Mouse (Mus musculus): ENCODE measurements around the gene Odf3b.

The Odf3b gene

DNA sequence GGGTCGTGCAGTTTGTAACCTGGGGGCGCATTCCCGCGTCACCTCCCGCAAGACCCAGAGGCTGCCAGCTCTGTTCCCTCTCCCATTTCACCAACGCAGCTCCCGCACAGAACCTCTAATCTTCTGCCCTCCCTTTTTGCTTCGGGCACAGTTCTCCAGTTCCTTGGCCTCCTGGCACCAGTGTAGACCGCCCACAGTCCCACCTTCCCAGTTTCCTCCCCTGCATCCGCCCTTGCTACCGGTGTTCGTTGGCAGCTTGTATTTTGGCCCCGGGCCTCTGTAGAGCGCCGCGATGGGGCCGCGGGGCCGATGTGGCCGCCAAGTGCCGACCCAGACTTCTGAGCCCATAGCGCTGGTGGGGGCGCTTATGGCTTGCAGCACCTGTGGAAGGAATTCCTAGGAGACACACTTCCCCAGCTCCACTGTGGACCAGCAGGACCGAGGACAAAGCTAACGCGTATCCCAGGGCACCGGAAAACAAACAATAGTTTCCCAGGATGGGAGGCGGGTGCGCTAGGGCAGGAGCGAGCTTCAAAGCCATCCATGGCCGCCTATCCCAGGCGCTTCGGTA is at the start of gene Odf3b:
Odf3b (minus strand) TSS at position 452 of the 571 bp plus-strand sequence.
- DNase-seq (ENCODE audit: low spot score in 2 of 2) = no peak

DNA sequence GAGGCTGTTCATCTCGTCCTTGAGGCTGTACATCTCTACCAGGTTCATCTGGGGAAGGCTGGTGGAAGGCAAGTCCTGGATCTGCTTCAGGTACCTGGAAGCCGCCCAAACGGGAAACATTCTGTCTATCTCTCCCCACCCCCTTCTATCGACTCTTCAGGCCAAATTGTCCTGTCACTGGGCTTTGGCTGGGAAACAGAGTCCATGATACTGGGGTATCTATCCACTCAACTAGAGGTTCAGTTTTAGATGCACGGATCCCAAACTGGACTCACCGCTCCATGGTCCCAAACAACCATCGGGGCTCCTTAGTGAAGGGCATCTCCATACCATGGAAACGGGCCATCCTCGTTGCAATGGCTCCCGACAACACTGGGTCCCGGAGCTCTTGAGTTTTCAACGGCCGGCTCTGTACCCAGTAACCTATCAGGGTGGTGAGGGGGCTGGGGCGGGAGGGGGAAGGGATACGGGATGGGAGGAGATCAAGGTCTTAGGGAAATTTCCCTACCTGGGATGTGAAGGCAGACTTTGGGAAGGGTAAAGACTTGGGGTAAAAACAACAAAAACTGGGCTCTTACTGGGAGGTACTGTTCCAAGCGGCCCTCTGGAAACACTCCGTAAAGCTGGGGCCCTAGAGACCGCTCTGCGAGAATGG is 49.2 kb upstream of the Odf3b start:
- DNase-seq (ENCODE audit: low spot score in 2 of 2) = no peak

DNA sequence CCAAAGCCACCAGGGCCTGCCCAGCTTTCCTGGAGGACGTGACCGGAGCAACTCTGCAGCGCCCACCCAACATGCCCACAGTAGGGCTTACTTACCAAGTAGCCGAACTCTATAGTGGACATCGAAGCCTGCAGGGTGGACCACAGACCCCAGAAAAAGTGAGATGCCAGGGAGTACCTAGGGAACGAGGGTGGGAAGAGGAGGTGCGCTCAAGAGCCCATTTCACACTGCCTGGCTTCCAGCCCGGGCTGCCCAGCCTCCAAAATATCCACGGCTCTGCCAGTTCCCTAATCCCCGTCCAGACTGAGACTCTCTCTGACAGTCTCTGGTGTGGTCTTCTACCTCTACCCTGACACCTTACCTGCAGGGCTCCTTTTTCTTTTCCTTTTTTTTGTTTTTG is 47.6 kb upstream of the Odf3b start:
- no peak for DNase-seq (ENCODE audit: low spot score in 2 of 2)

DNA sequence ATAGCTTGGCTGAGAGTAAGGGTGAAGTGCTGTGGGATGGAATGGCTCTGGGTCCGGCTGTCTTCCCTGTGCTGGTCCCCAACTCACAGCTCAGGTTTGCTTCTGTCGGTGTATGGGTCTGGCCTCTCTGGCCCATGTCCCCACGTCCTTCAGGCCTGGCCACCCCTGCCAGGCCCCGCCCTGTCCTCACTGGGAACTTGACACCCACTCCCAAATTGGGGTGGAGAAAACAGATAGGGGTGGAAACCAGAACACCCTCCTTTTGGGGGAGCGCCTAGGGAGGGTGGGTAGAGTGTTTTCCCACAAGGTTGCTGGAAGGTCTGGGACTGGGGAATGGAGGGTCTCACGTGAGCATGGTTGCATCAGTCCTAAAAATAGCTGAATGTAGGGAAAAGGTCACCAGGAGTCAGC is 46.6 kb upstream of the Odf3b start, which contains the start of gene Cpt1b:
Cpt1b (minus strand) TSS at position 153 of the 411 bp plus-strand sequence.
- peak in 1 of 2 experiments; percentile 9 for DNase-seq (ENCODE audit: low spot score in 2 of 2)

DNA sequence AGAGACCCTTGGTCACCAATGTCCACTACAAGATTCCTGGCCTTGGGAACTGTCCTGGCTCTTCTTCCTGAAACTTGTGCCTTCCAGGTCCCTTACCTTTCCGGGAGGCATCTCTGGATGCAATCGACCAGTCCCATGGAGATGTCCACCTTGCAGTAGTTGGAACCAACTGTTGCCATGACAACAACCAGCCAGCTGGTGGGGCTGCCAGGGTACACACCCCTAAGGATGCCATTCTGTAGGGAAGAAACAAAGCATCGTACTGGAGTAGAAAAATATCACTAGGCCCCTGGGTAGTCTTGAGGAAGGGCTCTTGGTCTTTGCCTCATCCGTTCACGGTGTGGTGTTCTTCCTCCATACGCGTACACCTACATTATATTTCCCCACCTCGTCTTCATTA is 45.5 kb upstream of the Odf3b start:
- DNase-seq (ENCODE audit: low spot score in 2 of 2) = no peak

DNA sequence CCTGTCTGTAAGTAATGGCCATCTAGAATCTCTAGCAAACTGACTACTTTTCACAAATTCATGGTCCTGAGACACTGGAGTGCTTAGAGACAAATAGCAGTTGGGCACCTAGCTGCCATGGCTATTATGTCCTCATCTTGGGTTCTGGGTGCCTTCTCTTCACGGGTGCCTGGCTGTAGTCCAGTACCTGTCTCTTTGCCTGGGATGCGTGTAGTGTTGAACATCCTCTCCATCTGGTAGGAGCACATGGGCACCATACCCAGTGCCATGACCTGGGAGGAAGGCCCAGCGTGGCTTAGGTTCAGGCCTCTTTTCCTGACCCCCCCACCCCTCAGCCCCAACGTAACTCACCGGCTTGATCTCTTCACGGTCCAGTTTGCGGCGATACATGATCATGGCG is 42.9 kb upstream of the Odf3b start:
- no peak for DNase-seq (ENCODE audit: low spot score in 2 of 2)

DNA sequence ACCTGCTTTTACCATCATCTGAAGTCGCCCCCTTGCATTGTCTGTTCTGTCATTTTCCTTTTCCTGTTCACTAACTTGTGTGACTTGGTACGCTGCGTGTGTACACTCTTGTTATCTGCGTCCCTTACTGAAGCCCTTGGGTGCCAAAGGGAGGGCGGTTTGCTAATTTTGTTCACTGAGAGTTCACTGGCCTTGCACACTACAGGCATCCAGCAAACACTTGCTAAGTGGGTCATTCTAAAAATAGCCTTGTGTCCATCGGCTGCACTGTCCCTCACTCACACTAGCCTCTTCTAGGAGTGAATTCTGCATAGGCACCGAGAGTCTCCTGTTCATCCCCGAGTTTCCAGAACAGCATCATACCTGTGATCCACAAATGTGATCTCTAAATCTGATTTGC is 36.2 kb upstream of the Odf3b start:
- DNase-seq (ENCODE audit: low spot score in 2 of 2) = no peak

DNA sequence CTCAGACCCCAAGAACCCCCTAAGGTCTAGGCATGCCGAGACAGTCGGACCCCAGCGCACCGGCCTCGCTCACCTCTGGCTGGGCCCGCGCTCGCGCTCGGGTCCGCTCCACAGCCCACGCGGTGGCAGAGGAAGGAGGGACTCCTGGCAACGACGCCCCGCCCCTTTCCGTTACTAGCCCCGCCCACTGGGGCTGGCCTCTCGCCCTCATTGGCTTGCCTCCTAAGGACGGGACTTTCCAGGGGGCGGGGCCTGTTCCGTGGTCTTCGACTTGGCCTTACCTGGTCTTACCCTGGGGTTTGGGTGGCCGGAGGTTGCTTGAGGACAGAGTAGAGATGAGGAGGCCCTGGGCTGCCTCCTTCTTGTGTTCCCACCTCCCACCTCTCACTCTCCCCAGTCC is 31.0 kb upstream of the Odf3b start, which contains the start of gene Syce3:
Syce3 (minus strand) TSS at position 386 of the 400 bp plus-strand sequence.
- no peak for DNase-seq (ENCODE audit: low spot score in 2 of 2)

DNA sequence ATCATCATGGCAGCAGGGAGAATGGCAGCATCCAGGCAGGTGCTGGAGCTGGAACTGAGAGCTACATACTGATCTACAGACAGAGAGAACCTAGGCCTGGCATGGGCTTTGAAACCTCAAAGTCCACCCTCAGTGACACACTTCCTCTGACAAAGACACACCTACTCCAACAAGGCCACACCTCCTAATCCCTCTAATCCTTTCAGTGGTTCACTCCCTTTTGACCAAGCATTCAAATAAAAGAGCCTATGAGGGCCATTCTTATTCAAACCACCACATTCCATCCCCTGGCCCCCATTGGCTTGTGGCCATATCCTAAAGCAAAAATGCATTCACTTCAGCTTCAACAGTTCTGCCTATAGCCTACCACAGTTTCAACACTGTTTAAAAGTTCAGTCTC is 27.6 kb upstream of the Odf3b start:
- no peak for DNase-seq (ENCODE audit: low spot score in 2 of 2)

DNA sequence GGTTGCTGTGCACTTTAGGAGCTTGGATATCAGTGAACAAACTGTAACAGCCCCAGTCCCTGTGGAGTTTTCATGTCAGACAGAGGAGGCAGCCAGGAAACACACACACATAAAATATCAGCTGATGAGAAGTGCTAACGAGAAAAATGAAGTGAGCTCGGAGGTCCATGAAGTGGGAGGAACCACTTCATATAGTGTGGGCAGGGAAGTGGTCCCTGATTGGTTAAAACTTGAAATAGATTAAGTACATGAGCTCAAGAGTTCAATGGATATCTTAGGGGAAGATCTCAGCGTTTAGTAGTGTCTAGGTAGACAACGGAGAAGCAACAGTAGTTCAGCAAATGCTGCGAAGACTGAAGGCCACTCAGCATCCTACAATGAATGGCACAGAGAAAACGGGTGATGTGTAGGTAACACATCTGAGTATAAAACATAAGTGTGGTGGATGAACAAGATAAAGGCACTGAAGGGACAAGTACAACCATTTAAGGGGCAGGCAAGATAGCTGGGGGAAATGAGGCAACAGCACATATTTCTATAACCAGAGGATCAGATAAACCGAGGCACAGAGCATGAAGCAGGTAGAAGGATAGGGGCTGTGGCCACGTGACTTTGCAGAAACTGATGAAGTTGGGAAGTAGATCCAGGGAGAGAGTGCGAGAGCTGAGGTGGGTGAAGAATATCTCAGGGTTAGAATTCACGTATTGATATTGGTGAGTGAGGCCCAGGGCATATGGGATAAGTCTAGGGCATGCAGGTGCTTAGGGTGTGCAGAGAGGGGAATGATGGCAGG is 25.9 kb upstream of the Odf3b start:
- no peak for DNase-seq (ENCODE audit: low spot score in 2 of 2)

DNA sequence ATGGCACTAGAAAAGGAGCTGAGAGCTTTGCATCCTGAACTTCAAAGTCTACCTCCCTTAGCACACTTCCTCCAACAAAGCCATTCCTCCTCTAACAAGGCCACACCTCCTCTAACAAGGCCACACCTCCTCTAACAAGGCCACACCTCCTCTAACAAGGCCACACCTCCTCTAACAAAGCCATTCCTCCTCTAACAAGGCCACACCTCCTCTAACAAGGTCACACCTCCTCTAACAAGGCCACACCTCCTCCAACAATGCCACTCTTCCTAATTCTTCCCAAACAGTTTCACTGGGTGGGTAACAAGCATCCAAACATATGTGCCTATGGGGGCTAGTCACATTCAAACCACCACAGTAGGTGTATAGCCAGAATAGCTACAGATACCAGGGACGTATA is 23.4 kb upstream of the Odf3b start:
- DNase-seq (ENCODE audit: low spot score in 2 of 2) = no peak

DNA sequence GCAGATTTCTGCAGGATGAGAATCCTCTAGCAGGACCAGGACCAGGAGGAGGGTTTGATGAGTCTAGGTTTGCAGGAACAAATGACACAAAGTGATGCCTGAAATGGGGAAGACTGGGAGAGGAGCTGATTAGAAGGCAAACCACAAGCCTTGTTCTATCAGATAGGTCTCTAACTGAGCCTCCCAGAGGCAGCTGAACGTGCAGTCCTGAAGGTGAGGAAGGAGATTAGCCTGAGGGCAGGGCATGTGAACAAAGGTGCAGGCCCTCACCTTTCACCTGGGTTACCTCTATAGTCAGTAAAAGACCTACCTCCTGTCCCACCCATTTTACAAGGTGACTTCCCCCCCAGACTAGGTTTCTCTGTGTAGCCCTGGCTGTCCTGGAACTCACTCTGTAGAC is 20.6 kb upstream of the Odf3b start:
- DNase-seq (ENCODE audit: low spot score in 2 of 2) = no peak

DNA sequence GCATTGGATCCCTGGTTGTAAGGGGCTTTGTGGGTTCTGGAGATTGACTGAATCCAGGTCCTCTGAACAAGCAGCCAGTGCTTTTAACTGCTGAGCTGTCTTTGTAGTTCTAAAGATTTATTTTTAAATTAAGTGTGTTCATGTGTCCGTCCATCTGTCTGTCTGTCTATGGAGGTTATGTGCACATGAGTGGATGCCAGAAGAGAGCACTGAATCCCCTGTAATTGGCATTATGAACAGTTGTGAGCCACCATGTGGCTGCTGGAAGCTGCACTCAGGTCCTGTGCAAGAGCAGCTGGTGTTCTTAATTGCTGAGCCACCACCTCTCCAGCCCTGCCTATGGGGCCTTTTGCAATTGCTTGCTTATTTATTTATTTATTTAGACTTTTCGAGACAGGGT is 19.1 kb upstream of the Odf3b start:
- DNase-seq (ENCODE audit: low spot score in 2 of 2) = no peak

DNA sequence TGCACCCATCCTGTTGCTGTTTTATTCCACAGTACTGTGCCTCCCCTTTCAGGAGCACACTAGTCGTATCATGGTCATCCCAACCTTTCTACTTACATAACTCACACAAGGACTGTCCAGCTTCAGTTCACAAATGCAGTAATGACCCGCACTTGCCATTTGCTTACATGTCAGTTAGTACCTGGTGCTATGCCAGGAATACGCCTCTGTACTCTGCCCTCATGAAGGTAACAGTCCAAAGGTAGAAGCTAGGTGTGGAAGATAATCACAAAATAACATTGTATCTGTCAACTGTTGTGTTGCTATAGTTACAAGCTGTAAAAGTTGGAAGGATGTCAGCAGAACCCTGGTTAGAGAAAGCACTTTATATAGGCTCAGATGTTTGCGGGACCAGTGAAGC is 17.8 kb upstream of the Odf3b start:
- DNase-seq (ENCODE audit: low spot score in 2 of 2) = no peak

DNA sequence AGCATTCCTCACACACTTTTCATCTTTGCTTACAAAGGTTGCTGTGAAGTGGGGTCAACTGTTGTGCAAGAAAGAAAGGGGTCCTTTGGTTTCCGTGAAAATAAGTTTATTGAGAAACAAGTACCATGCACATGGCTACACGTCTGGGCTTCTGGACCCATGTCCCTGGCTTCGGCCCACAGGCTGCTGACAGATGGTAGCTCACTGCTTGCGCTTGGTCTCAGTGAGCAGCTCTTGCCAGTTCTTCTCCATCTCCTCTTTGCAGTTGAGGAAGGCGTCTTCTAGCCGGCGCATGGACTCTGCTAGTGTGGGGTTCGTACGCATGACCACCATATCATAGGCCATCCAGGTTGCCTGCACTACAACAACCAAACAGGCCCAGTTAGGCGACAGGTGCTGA is 11.0 kb upstream of the Odf3b start:
- no peak for DNase-seq (ENCODE audit: low spot score in 2 of 2)

DNA sequence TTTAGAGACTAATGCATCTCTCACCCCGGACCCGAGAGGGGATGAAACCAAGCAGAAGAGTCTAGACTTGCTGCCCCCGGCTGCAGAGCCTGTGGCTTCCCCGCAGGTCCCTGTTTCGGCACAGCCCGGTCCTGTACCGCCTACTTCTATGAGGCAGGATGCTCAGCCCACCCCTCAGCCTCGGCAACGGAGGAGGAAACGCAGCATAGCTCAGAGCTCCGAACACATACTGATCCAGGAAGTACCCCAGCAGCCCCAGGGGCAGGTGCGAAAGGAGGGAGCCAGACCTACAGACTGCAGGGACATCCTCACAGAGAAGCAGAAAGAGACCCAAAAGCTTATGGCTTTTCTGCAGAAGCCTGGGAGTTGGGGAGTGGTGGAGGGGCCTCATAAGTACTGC is 8.0 kb upstream of the Odf3b start:
- no peak for DNase-seq (ENCODE audit: low spot score in 2 of 2)

DNA sequence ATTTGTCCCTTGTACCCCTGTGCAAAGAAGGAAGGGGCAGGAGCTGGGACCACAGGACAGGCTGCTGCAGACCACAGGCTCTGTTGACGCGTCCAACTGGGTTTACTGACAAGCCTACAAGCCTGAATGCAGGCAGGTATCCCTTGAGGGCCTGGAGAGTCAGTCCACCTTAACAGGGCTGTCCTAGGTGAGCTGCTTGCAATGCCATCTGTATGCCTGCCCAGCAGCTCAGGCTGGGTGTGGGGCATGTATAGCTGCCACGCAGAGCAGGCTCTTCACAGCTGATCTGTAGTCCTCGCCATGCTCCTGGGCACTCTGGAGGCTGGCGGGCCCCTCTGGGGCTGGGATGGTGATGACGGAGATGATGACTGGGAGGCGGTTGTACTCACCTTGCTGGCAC is 5.5 kb upstream of the Odf3b start, which contains the start of gene Klhdc7b:
Klhdc7b (plus strand) TSS at position 301 of the 400 bp plus-strand sequence.
- DNase-seq (ENCODE audit: low spot score in 2 of 2) = no peak

DNA sequence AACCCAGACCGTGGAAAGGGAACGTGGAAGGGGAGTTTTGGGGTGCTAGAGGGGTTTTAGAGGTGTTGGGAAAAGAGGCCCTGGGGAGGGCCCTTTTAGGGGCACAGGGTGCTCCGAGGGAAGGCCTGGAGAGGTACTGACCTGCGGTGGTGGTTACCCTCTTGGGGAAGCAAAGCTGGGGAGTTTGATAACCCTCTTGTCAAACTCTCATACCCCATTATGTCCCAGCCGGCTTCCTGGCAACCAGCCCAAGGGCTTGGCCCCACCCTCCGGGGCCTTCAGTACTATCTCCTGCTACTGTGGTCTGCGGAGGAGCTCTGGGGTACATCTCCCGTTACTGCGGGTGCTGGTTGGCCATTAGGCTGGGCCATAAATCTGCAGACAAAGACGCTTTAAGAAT is 347 bp upstream of the Odf3b start:
- peak; percentile 43 to 72 for DNase-seq (ENCODE audit: low spot score in 2 of 2)

DNA sequence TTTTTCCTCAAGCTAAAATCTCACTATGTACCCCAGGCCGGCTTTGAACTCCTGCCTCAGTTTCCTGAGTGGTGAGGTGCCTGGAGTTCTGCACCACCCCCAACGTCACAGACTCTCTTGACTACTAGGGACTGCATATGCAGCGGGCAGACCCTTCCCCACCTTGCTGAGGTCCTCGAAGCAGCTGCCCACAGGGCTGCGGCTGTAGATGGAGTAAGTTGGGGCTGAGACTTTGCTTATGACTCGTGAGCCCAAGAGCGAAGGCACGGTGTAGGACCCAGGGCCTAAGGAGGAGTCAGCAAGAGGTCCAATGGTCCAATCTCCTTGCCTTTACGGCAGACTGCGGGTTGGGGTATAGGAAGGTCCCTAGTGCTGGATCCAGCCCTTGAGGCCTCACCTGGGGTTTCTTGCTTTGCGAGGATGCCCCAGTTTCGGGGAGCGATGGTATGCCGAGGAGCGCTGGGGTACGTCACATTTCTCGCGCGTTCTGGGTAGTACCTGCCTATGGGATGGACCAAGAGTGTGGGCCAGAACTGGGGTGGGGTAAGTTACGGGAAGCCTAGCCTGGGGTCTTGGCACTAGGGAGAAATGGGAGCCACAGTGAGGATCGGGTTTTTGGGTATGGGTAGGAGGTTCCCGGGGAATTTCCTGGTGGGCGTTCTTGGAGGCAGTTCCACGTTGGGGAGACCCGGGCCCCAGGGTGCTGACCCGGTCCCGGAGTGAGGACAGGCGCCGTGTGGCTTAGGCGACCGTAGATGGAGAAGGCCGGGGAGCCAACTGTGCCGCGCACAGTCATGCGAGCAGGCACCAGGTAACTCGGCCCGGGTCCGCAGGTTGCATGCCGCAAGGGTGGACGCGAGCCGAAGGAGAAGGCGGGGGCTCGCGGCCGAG is 899 bp downstream of the Odf3b start:
- no peak for DNase-seq (ENCODE audit: low spot score in 2 of 2)

DNA sequence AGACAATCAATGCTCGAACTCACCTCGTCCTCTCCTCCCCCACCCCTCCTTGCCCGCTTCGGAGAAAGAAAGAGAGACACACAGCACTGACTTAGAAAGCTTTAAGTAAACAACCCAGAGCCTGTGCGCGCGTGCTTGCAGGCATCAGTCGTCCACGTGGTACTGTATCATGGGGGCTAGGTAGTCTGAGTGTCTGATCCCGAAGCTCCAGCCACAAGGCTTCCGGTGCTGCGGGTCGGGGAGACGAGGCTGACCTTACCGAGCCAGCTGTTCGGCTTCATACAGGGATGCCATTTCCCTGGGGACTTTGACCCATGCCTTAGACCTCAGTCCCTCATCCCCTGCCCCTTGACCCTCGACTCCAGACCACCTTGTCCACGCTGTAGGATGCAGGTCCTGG is 1.7 kb downstream of the Odf3b start:
- no peak for DNase-seq (ENCODE audit: low spot score in 2 of 2)

DNA sequence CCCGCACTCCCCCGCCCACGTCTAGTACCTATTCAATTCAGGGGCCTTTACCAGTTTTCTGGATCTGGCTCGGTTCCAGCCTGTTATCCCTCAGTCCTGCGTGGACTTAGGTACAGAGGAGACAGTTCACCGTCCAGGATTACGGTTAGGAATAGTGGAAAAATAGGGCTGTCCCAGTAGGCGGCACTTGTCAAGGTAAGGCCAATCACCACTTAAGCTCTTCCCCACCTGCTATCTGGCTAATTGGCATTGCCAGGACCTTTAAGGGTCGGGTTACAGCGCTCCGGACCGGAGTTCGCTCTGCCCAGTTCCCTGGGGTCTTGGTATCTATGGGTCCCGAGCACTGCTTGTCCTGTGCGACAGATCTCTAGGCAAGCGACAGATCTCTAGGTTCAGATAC is 2.1 kb downstream of the Odf3b start, which contains the start of gene Tymp:
Tymp (minus strand) TSS at position 83 of the 400 bp plus-strand sequence.
- no peak for DNase-seq (ENCODE audit: low spot score in 2 of 2)

DNA sequence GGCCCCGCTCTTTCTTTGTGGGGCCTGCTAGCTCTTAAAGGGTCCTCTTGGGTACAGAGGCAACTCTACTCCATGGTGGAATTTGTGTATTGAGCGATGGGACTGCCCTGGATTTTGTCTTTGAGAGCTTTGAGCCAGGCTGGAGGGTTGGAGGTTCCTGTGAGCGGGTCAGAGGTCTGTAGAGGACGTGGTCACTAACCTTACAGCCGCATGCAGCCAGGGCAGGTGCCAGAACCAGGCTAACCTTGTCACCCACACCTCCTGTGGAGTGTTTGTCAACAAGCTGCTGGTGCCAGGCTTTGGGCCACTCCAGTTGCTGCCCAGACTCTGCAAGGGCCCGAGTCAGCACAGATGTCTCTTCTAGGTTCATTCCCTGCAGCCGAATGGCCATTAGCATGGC is 3.0 kb downstream of the Odf3b start:
- no peak for DNase-seq (ENCODE audit: low spot score in 2 of 2)
